Mouse (Mus musculus): ENCODE results near the gene Mak.
"Not testable (repeated sequence)": the region's sequence is repeated elsewhere in the genome, so short reads cannot be mapped to it uniquely, and the experiment has no call there.

The Mak gene

GRCm38 (mm10) chr13:40998537-40998936 is 81.0 kb downstream of the Mak start:
- not testable (repeated sequence) for DNase-seq (ENCODE audit: low spot score in 2 of 2)

- DNase-seq (ENCODE audit: low spot score in 2 of 2), result no peak
These were observed 84.8 kb downstream of the Mak start for GRCm38 (mm10) chr13:40994487-40995263.

- no peak for DNase-seq (ENCODE audit: low spot score in 2 of 2)
These were observed 91.1 kb downstream of the Mak start for GRCm38 (mm10) chr13:40988418-40988817.

- not testable (repeated sequence) for DNase-seq (ENCODE audit: low spot score in 2 of 2)
These were observed 91.8 kb downstream of the Mak start for GRCm38 (mm10) chr13:40987608-40988303.

GRCm38 (mm10) chr13:40986081-40986480 is 93.4 kb downstream of the Mak start:
- DNase-seq (ENCODE audit: low spot score in 2 of 2), result no peak

- no peak for DNase-seq (ENCODE audit: low spot score in 2 of 2)
These were observed 96.7 kb downstream of the Mak start for GRCm38 (mm10) chr13:40982759-40983158.

GRCm38 (mm10) chr13:40979321-40979720 is 100.2 kb downstream of the Mak start:
- DNase-seq (ENCODE audit: low spot score in 2 of 2), result peak; percentile 26 to 43

- peak; percentile 12 to 30 for DNase-seq (ENCODE audit: low spot score in 2 of 2)
These were observed 100.9 kb downstream of the Mak start for GRCm38 (mm10) chr13:40978652-40979051.

- DNase-seq (ENCODE audit: low spot score in 2 of 2), result peak in 1 of 2 experiments; percentile 37
These were observed 101.9 kb downstream of the Mak start for GRCm38 (mm10) chr13:40977609-40978008.

All from heart, adult 9 months (tissue).